Mouse (Mus musculus) lung, postnatal 0 days (tissue): ENCODE measurements at regions not wholly inside any gene's neighbourhood (a gene's known extent, or its start where the extent isn't known, plus 50 kb on each side); places are given as distances from the start of the nearest gene placed in this dataset.

Experiments
- CTCF ChIP-seq: IDR thresholded peaks from 2 replicates; pipeline ENCODE4 v1.5.1; 2016; ENCODE audit warnings: antibody characterized with exemption, mild to moderate bottlenecking
- EP300 ChIP-seq: IDR thresholded peaks from 2 replicates; pipeline ENCODE4 v1.6.1; 2016; ENCODE audit warnings: antibody characterized with exemption, mild to moderate bottlenecking, control low read depth

DNA sequence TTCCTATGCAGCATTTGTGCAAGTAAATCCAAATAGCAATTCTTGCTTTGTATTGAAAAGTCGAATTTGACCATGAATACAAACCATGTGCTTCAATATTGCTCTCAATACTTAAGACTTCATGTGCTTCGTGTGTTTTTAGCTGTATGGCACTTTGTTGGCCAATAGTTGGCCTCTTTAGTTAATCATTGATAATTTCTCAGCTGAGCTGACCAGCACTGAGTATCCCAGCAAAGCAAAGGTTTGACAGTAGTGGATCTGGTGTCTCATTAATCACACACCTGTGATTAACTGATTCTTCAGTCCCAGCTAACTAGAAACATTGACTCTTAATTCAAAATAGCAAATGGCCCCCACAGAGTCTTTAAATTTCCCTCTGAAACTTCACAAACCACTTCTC is 102.0 kb upstream of the Apob start:
- TF ChIP-seq CTCF (no peak), EP300 (no peak)
